Mouse (Mus musculus) adrenal gland, adult 18-20 months (tissue): ENCODE measurements around the gene Supt6. TPM values are rescaled to one million over a fixed set of nuclear protein-coding genes. Genes with fewer than 3 reads are reported as not detected.

Source experiments
- DNase-seq, 2 experiments: peaks; one replicate each; pipeline ENCODE4 v3.0.0; 2021 to 2022; ENCODE audit warnings: low spot score in 2 of 2
- total RNA-seq, 2 experiments: library from RNA; stranded (reverse); gene quantifications; 1 replicate in 1 of 2; 2 replicates in 1 of 2; pipeline ENCODE4 v1.2.3; 2021

The Supt6 gene
- total RNA-seq, 2 experiments from 2014 or later: 71.5 to 85.0 TPM

- no peak for DNase-seq
These were observed 61.8 kb downstream of the Supt6 start for GRCm38 (mm10) chr11:78183884-78184514.

- DNase-seq: peak; percentile 71 to 77
These were observed 62.6 kb downstream of the Supt6 start, which contains the start of gene Rpl23a for GRCm38 (mm10) chr11:78182961-78183844. Gene Rpl23a (minus strand): TSS chr11:78183584.

- no peak for DNase-seq
These were observed 63.3 kb downstream of the Supt6 start for GRCm38 (mm10) chr11:78182450-78182849.

GRCm38 (mm10) chr11:78181830-78182357 is 63.9 kb downstream of the Supt6 start:
- no peak for DNase-seq

- DNase-seq: no peak
These were observed 65.6 kb downstream of the Supt6 start for GRCm38 (mm10) chr11:78180081-78180761.

- DNase-seq: no peak
These were observed 66.3 kb downstream of the Supt6 start for GRCm38 (mm10) chr11:78179438-78179999.

GRCm38 (mm10) chr11:78178859-78179437 is 66.8 kb downstream of the Supt6 start:
- DNase-seq: peak in 1 of 2 experiments; percentile 48

GRCm38 (mm10) chr11:78177903-78178858 is 67.6 kb downstream of the Supt6 start:
- peak; percentile 95 to 96 for DNase-seq

GRCm38 (mm10) chr11:78177437-78177836 is 68.3 kb downstream of the Supt6 start:
- no peak for DNase-seq

GRCm38 (mm10) chr11:78176905-78177331 is 68.9 kb downstream of the Supt6 start:
- no peak for DNase-seq

GRCm38 (mm10) chr11:78176402-78176862 is 69.4 kb downstream of the Supt6 start, which contains the start of the genes Nek8 and Tlcd1:
Gene Nek8 (minus strand): TSS chr11:78176675.
Gene Tlcd1 (plus strand): TSS chr11:78176711.
- peak; percentile 89 to 92 for DNase-seq

GRCm38 (mm10) chr11:78175771-78176401 is 69.9 kb downstream of the Supt6 start:
- DNase-seq: no peak

- no peak for DNase-seq
These were observed 71.3 kb downstream of the Supt6 start for GRCm38 (mm10) chr11:78174506-78174905.

GRCm38 (mm10) chr11:78172748-78173383 is 72.9 kb downstream of the Supt6 start:
- no peak for DNase-seq

GRCm38 (mm10) chr11:78172034-78172747 is 73.6 kb downstream of the Supt6 start:
- DNase-seq: no peak

GRCm38 (mm10) chr11:78171328-78171727 is 74.5 kb downstream of the Supt6 start:
- no peak for DNase-seq

- DNase-seq: no peak
These were observed 75.5 kb downstream of the Supt6 start for GRCm38 (mm10) chr11:78170306-78170705.
